Mouse (Mus musculus) bone marrow, adult 2 months (tissue): ENCODE data around the gene Tex36. TPM values are rescaled to one million over a fixed set of nuclear protein-coding genes. Genes with fewer than 3 reads are reported as not detected.

Experiments used
- H3K27ac ChIP-seq: fragments of 200-500 bp; 2 replicates; pipeline ENCODE4 v1.5.1; 2012; ENCODE audit warnings: low read depth, mild to moderate bottlenecking, control low read depth, inconsistent platforms, low read length; ENCODE audit not compliant: control insufficient read depth, poor library complexity, insufficient read depth
- H3K4me1 ChIP-seq: fragments of 200-500 bp; 2 replicates; pipeline ENCODE4 v1.6.1; 2011; ENCODE audit warnings: low read length; ENCODE audit not compliant: control insufficient read depth, insufficient read depth
- H3K4me3 ChIP-seq: fragments of 200-500 bp; replicated peaks from 2 replicates; pipeline ENCODE3; 2011; ENCODE audit warnings: mild to moderate bottlenecking, low read depth, low read length, control low read depth; ENCODE audit not compliant: control insufficient read depth
- CTCF ChIP-seq: fragments of 200-500 bp; IDR thresholded peaks from 2 replicates; pipeline ENCODE4 v1.5.1; 2011; ENCODE audit warnings: low read length, control low read depth; ENCODE audit not compliant: control insufficient read depth, insufficient read depth
- POLR2A ChIP-seq: fragments of 200-500 bp; IDR thresholded peaks from 2 replicates; pipeline ENCODE4 v1.6.1; 2011; ENCODE audit warnings: low read depth, mild to moderate bottlenecking, control low read depth, low read length, borderline replicate concordance; ENCODE audit not compliant: control insufficient read depth
- WGBS: fragments of 180-500 bp; shearing (Covaris S2); methylation state at CpG from one replicate; pipeline ENCODE4 v1.1.7; 2018; 5-methylcytosine and 5-hydroxymethylcytosine counted together
- polyA plus RNA-seq: library from polyadenylated mRNA; stranded (reverse); fragments of >200 nt; gene quantifications from 2 replicates; pipeline ENCODE4 v1.2.4, GENCODE M21; 2011; ENCODE audit warnings: low replicate concordance; ENCODE audit not compliant: missing spikeins, insufficient read depth, insufficient read length

Tex36 gene
- polyA plus RNA-seq, 1 experiment, result not detected

- WGBS, result 67% methylated on average over 14 of the region's 14 CpGs
- H3K4me1 ChIP-seq, result no peaks in the 10 kb centered on the region
- TF ChIP-seq POLR2A (no peak), CTCF (no peak)
- H3K4me3 ChIP-seq, result no peak overlapping the region
- no peak overlapping the region for H3K27ac ChIP-seq
Measured at GRCm38 (mm10) chr7:133627184-133627936, 25.4 kb upstream of the Tex36 start.

GRCm38 (mm10) chr7:133623226-133623625, 21.3 kb upstream of the Tex36 start:
- 69% methylated on average over 5 of the region's 5 CpGs for WGBS
- TF ChIP-seq POLR2A (no peak), CTCF (no peak)

DNA sequence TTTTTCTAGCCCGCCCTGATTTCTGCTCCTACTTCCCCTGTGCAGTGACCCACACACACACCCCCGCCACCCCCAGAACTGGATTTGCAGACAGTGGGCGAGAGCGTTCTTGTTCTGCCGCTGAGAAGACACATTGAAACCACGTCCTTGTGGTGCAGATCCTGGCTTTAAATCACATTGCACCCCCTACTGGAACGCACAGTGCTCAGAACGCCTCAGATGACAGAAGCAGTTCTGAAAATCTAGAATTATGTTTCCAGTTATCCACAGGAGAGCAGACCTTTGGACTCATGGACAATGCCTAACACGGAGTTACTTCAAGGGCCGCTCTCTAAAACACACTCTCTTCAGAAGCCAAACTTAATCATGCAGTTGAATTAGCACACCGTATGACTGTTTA, 18.8 kb upstream of the Tex36 start:
- TF ChIP-seq CTCF (no peak), POLR2A (no peak)
- 28% methylated on average over 11 of the region's 11 CpGs for WGBS

More at GRCm38 (mm10) chr7:133623226-133623625, 21.3 kb upstream of the Tex36 start:
- Histone ChIP-seq H3K4me3 (no peak overlapping the region), H3K4me1 (no peaks in the 10 kb centered on the region), H3K27ac (no peak overlapping the region)

GRCm38 (mm10) chr7:133612981-133613380, 11.0 kb upstream of the Tex36 start:
- no peaks in the 10 kb centered on the region; the same call in none of the 2 replicates for H3K4me1 ChIP-seq
- no peak overlapping the region for H3K27ac ChIP-seq
- no peak overlapping the region for H3K4me3 ChIP-seq
- TF ChIP-seq POLR2A (no peak), CTCF (no peak)
- WGBS, result 61% methylated on average over 2 of the region's 2 CpGs

More for the DNA sequence above, 18.8 kb upstream of the Tex36 start:
- Histone ChIP-seq H3K4me3 (no peak overlapping the region), H3K4me1 (no peaks in the 10 kb centered on the region), H3K27ac (no peak overlapping the region)

DNA sequence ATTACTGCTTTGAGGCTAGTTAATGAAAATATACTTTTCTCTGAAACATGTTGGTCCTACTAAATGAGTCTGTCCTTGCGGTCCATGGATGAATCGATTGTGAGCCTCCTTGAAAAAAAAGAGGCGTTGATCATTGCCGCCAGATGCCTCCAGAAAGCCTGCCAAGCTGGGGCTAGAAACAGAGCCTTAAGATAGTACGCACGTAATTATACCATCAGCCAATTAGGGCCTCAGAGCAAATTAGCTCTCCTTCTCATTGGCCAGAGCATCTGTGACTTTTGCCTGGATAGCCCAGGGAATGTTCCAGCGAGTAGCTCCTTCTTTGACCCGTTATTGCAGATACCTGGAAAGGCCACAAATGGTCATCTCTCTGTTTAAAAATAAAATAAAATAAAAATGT, 7.6 kb upstream of the Tex36 start:
- 81% methylated on average over 8 of the region's 8 CpGs for WGBS
- Histone ChIP-seq H3K4me3 (no peak overlapping the region), H3K27ac (no peak overlapping the region), H3K4me1 (no peaks in the 10 kb centered on the region; the same call in none of the 2 replicates)
- TF ChIP-seq POLR2A (no peak), CTCF (no peak)

GRCm38 (mm10) chr7:133608631-133609340, 6.8 kb upstream of the Tex36 start:
- no peak for TF ChIP-seq POLR2A
- TF ChIP-seq CTCF, result no peak
- H3K4me1 ChIP-seq, result no peaks in the 10 kb centered on the region; the same call in none of the 2 replicates
- WGBS, result 75% methylated on average over 13 of the region's 13 CpGs
- H3K4me3 ChIP-seq, result no peak overlapping the region
- no peak overlapping the region for H3K27ac ChIP-seq

- no peak overlapping the region for H3K27ac ChIP-seq
- no peak overlapping the region for H3K4me3 ChIP-seq
- WGBS, result 73% methylated on average over 13 of the region's 13 CpGs
- H3K4me1 ChIP-seq, result no peaks in the 10 kb centered on the region; the same call in 1 of the 2 replicates
- no peak for TF ChIP-seq POLR2A
Measured at GRCm38 (mm10) chr7:133607883-133608575, 6.1 kb upstream of the Tex36 start.

DNA sequence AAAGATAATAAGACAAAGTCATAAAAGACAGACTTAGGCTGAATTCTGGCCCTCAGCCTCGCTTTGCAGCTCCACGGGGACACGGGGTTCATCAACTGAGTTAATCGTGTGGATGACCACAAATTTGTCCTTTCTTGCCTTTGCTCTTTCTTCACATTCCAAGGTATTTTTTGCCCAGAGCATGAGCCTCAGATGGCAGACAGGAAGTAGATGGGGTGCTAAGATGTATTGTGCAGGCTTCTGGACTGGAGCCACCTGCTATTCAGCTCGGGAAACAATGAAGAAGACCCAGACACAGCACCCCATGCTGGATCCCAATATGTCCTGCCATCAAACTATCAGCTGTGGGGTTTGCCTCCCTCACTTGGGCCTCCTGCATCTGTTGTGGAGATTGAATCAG, 5.4 kb upstream of the Tex36 start:
- 68% methylated on average over 5 of the region's 5 CpGs for WGBS
- Histone ChIP-seq H3K4me1 (no peaks in the 10 kb centered on the region; the same call in 1 of the 2 replicates), H3K27ac (no peak overlapping the region), H3K4me3 (no peak overlapping the region)
- TF ChIP-seq POLR2A (no peak), CTCF (no peak)
